Mouse (Mus musculus) liver, embryonic 14.5 days (tissue): ENCODE results near the gene Snu13. TPM values are rescaled to one million over a fixed set of nuclear protein-coding genes. Genes with fewer than 3 reads are reported as not detected.

ENCODE experiments used
- ATAC-seq: fragments of 200-750 bp; cut with Nextera tagmentation; 2 replicates; pipeline ENCODE4 v1.8.0; 2017; ENCODE audit warnings: moderate number of reproducible peaks, mild to moderate bottlenecking, moderate library complexity; ENCODE audit not compliant: insufficient read depth
- DNase-seq, 3 experiments: peaks; one replicate each; pipeline ENCODE4 v3.0.0-alpha.2; 2012 to 2013; ENCODE audit warnings: low read depth in 3 of 3, low spot score in 3 of 3
- H3K27ac ChIP-seq: fragments of 300-500 bp; sonication (generic); 2 replicates; pipeline ENCODE4 v1.5.1; 2014; ENCODE audit warnings: moderate library complexity, mild to moderate bottlenecking, control low read depth, inconsistent platforms
- H3K27me3 ChIP-seq: fragments of 300-500 bp; sonication (generic); 2 replicates; pipeline ENCODE4 v1.6.1; 2014; ENCODE audit warnings: mild to moderate bottlenecking, low read length, moderate library complexity; ENCODE audit not compliant: control insufficient read depth, insufficient read depth
- H3K36me3 ChIP-seq: fragments of 300-500 bp; sonication (generic); replicated peaks from 2 replicates; pipeline ENCODE4 v1.6.1; 2014; ENCODE audit warnings: low read depth; ENCODE audit not compliant: control insufficient read depth, insufficient read depth
- H3K4me1 ChIP-seq, 2 experiments: fragments of 200-500 bp in 1 of 2; fragments of 300-500 bp in 1 of 2; sonication (generic) in 1 of 2; replicated peaks; 2 replicates each; pipeline ENCODE4 v1.6.1; 2012 to 2014; ENCODE audit warnings: antibody characterized with exemption in 1 of 2, inconsistent platforms in 1 of 2, low read length in 1 of 2; ENCODE audit not compliant: control insufficient read depth in 2 of 2, insufficient read depth in 2 of 2
- H3K4me2 ChIP-seq: fragments of 300-500 bp; sonication (generic); 2 replicates; pipeline ENCODE4 v1.6.1; 2014; ENCODE audit warnings: low read depth, mild to moderate bottlenecking, control low read depth, moderate library complexity
- H3K4me3 ChIP-seq, 2 experiments: fragments of 200-500 bp in 1 of 2; fragments of 300-500 bp in 1 of 2; sonication (generic) in 1 of 2; 2 replicates each; pipeline ENCODE4 v1.5.1; 2012 to 2014; ENCODE audit warnings: low read depth in 2 of 2, low read length in 2 of 2, mild to moderate bottlenecking in 2 of 2, control low read depth in 1 of 2, inconsistent platforms in 1 of 2, moderate library complexity in 1 of 2; ENCODE audit not compliant: insufficient read depth in 1 of 2
- H3K9ac ChIP-seq: fragments of 300-500 bp; sonication (generic); replicated peaks from 2 replicates; pipeline ENCODE4 v1.6.1; 2014; ENCODE audit warnings: mild to moderate bottlenecking, control low read depth, moderate library complexity
- H3K9me3 ChIP-seq: fragments of 300-500 bp; sonication (generic); 2 replicates; pipeline ENCODE4 v1.6.1; 2016; ENCODE audit warnings: low read length, mixed read lengths; ENCODE audit not compliant: control insufficient read depth
- CTCF ChIP-seq: IDR thresholded peaks from 2 replicates; pipeline ENCODE4 v1.5.1; 2016; ENCODE audit warnings: antibody characterized with exemption, low read depth, control low read depth
- EP300 ChIP-seq: IDR thresholded peaks from 2 replicates; pipeline ENCODE4 v1.6.1; 2016; ENCODE audit warnings: antibody characterized with exemption, low read depth
- WGBS: fragments of 180-500 bp; shearing (Covaris S2); extraction: QIAGEN DNeasy Blood & Tissue Kit; methylation state at CpG from one replicate; pipeline ENCODE4 v1.1.7; 2014; ENCODE audit not compliant: insufficient replicate concordance; 5-methylcytosine and 5-hydroxymethylcytosine counted together
- polyA plus RNA-seq, 2 experiments: library from polyadenylated mRNA; depleted of rRNA in 1 of 2; stranded (reverse) in 1 of 2; unstranded in 1 of 2; fragments of >200 nt; fragmentation: Nextera tagmentation in 1 of 2; extraction: Ambion mirVana in 1 of 2; gene quantifications; 2 replicates each; pipeline versions ENCODE4 v1.2.1 to v1.2.3; 2012 to 2014

Gene Snu13
- polyA plus RNA-seq, 2 experiments: 83.1 to 187 TPM

- ATAC-seq (no peak), DNase-seq (peak in 1 of 3 experiments; percentile 6)
- H3K9me3 ChIP-seq: no peaks in the 10 kb centered on the region
- no peaks in the 10 kb centered on the region for H3K36me3 ChIP-seq
- H3K27me3 ChIP-seq: no peaks in the 10 kb centered on the region
- no peaks in the 10 kb centered on the region for H3K4me1 ChIP-seq
- 29% methylated on average over 7 of the region's 7 CpGs for WGBS
- H3K4me3 ChIP-seq: no peak overlapping the region
- no peak overlapping the region for H3K4me2 ChIP-seq
- H3K27ac ChIP-seq: no peak overlapping the region
- H3K9ac ChIP-seq: no peak overlapping the region
- TF ChIP-seq CTCF (peak; percentile 66), EP300 (no peak)
These were observed 33.8 kb upstream of the Snu13 start for GRCm38 (mm10) chr15:82081161-82081560.

- H3K9ac ChIP-seq: no peak overlapping the region
- TF ChIP-seq CTCF: no peak
- TF ChIP-seq EP300: no peak
- H3K4me2 ChIP-seq: no peak overlapping the region
- ATAC-seq: no peak
- no peak overlapping the region for H3K4me3 ChIP-seq
- H3K27ac ChIP-seq: no peak overlapping the region
- H3K36me3 ChIP-seq: no peaks in the 10 kb centered on the region
- H3K9me3 ChIP-seq: no peaks in the 10 kb centered on the region
- 44% methylated on average over 10 of the region's 10 CpGs for WGBS
- H3K27me3 ChIP-seq: no peaks in the 10 kb centered on the region
- DNase-seq: no peak
- no peaks in the 10 kb centered on the region for H3K4me1 ChIP-seq
These were observed 32.5 kb upstream of the Snu13 start for GRCm38 (mm10) chr15:82079883-82080282.

GRCm38 (mm10) chr15:82073490-82073889 lies 26.1 kb upstream of the Snu13 start:
- TF ChIP-seq EP300: no peak
- no peak for TF ChIP-seq CTCF
- DNase-seq (no peak), ATAC-seq (no peak)
- H3K4me2 ChIP-seq: no peak overlapping the region
- H3K9me3 ChIP-seq: no peaks in the 10 kb centered on the region
- H3K27me3 ChIP-seq: peaks cover 21% of the 10 kb centered on the region
- H3K9ac ChIP-seq: no peak overlapping the region
- WGBS: 64% methylated on average over 7 of the region's 7 CpGs
- H3K4me1 ChIP-seq: no peaks in the 10 kb centered on the region
- H3K36me3 ChIP-seq: no peaks in the 10 kb centered on the region
- no peak overlapping the region for H3K4me3 ChIP-seq
- H3K27ac ChIP-seq: no peak overlapping the region

GRCm38 (mm10) chr15:82071816-82072469 lies 24.5 kb upstream of the Snu13 start:
- no peaks in the 10 kb centered on the region for H3K4me1 ChIP-seq
- TF ChIP-seq EP300: no peak
- no peak for TF ChIP-seq CTCF
- H3K9me3 ChIP-seq: no peaks in the 10 kb centered on the region
- H3K4me3 ChIP-seq: no peak overlapping the region
- H3K27me3 ChIP-seq: peaks cover 21% of the 10 kb centered on the region
- WGBS: 79% methylated on average over 26 of the region's 26 CpGs
- H3K36me3 ChIP-seq: no peaks in the 10 kb centered on the region
- no peak overlapping the region for H3K27ac ChIP-seq
- DNase-seq (no peak), ATAC-seq (no peak)
- H3K9ac ChIP-seq: no peak overlapping the region
- H3K4me2 ChIP-seq: no peak overlapping the region

- no peak within 1 kb of the TSS for H3K27ac ChIP-seq
- ATAC-seq (no peak), DNase-seq (no peak)
- H3K9ac ChIP-seq: no peak within 1 kb of the TSS
- peaks cover 21% of the 10 kb centered on the region for H3K27me3 ChIP-seq
- 21% methylated on average over 38 of the region's 40 CpGs for WGBS
- H3K4me2 ChIP-seq: no peak within 1 kb of the TSS
- H3K4me1 ChIP-seq: no peaks in the 10 kb centered on the region
- H3K36me3 ChIP-seq: no peaks in the 10 kb centered on the region
- TF ChIP-seq CTCF (no peak), EP300 (no peak)
- H3K9me3 ChIP-seq: no peaks in the 10 kb centered on the region
- no peak within 1 kb of the TSS for H3K4me3 ChIP-seq
These were observed 22.5 kb upstream of the Snu13 start, which contains the start of gene Mei1 for GRCm38 (mm10) chr15:82069898-82070297. Gene Mei1 (plus strand): TSS chr15:82069996.
